Mouse (Mus musculus): ENCODE data around the gene Kcnq4. TPM values are rescaled to one million over a fixed set of nuclear protein-coding genes. Genes with fewer than 3 reads are reported as not detected.
A peak's percentile ranks its signal among the peaks of the same experiment; 100 is the strongest.

The Kcnq4 gene
- polyA plus RNA-seq (2015; fragmentation: Nextera tagmentation; extraction: Ambion mirVana): 0.32 and 0.34 TPM in 2 replicates

DNA sequence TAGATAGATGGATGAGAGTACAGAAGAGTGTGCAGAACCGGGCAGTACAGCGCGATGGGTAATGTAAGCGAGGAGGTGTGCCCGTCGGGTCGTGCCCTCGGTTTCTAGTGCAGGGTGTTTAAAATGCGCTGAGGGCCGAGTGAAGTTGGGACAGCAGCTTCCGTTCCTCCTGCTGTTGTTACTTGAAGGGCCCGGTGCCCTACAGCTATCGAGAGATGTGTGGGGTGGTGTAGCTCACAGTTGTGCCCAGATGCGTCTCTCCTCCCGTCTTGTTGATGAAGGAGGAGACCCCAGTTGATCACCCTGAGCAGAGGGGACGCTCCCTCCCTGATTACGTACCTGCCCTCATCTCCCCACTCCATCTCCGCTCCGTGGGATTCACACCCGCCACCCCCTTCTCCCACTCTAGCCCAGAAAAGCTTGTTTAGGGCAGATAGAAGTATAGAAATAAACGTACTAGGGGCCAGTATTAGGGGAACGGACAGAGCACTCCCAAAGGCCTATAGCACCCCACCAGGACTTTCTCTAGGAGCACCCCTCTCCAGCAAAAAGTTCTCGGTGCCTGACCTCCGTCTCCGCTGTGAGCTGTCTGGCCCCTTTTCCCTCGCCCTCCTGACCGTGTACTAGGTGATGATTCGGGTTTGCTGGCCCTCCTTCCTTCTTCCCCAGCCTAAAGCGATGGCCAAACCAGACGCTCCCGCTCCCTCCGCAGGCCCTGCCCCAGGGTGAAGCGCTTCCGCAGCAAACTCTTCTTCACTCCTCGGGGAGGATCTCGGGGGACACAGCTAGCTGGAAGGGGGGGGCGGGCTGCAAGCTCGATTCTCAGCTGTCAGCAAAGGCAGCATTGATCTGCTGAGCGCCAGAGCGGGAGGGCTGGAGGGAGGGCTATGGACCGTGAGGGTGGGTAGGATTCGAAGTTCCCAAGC, at the start of gene Kcnq4:
Gene Kcnq4, minus strand, starts transcription at position 672 of the 926 bp plus-strand sequence.
- no peak for DNase-seq (ENCODE audit: low spot score)

DNA sequence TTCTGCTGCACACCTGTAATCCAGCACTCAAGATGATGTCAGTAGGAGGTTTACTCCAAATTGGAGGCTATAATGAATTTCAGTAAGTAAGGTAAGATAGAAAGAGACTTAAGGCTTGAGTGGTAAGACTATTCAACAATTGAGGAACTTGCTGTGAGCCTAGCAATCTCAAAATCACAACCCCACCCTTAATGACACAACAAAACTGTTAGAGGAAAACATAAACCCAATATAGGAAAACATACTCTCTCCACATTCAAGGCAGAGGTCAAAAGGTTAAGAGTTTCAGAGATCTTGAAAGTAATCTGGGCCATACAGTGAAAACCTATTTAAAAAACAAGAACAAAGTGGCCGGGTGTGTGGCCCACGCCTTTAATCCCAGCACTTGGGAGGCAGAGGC, 48.3 kb upstream of the Kcnq4 start:
- no peak for DNase-seq (ENCODE audit: low spot score)

DNA sequence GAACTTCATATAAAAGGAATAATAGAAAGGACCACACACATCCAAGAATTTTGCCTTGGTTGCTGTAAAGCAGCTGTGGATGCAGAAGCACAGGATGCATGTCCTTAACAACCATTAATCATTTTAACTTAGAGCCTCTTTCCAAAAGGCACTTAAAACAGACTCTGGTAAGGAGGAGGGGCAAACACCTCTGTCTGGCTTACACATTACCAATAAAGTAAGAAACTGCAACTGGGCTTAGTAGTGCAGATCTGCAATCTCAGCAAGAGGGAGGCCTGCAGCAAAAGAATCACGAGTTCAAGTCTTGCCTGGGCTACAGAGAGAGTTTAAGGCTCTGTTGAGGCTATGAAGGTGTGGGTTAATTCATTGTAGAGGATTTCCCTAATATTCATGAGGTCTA, 47.2 kb upstream of the Kcnq4 start:
- DNase-seq (ENCODE audit: low spot score): no peak

DNA sequence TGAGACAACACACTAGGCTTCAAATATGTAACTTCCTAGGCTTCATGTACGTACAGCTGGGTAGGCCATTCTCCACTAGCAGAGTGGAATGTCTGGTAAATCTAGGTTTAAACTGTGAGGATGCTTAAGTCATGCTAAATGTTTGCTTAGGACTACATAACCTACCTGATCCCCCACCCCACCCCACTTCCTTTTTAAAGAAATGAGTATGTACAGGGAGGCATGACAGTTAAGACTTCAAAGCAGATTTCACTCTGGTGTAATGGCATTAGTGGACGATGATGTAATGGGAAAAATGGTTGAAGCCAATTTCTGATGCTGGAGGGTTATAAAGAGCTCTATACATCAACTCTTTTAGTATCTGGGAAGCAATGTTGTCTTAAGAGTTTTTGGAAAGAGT, 44.5 kb upstream of the Kcnq4 start:
- no peak for DNase-seq (ENCODE audit: low spot score)

DNA sequence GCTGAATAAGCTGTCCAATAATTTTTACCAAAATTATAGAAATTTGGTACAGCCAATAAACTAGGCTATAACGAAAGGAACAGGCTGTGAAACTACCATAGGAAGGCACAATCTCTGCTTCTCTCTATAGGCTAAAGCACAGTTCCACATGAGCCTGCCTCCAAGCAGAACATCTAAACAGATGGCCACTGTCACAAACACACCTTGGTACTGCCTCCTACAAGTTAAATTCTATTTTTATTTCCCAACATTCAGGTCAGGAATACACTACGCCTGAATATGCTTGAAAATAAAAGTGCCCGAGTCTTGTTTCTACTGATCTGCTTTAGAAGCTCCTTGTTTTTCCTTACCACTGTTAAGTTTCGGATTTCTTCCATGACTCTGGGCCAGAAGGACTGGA, 41.6 kb upstream of the Kcnq4 start:
- DNase-seq (ENCODE audit: low spot score): no peak

DNA sequence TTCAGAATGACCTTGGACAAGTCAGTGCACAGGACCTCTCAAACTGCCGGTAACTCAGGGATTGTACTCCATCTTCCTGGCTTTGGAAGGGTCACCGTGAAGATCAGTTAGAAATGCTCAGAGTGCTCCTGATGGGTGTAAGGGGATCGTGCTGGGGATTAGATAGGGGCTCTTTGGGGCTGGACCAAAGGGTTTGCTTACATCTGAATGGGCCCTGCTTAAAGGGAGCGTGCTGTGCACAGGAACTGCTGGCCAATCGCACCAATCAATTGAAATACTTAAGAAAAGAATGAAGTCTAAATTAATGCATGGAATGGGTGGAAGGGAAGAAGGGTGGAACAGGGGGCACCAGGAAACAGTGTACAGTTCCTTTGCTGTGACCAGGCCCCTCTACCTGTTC, 7.4 kb upstream of the Kcnq4 start:
- DNase-seq (ENCODE audit: low spot score): no peak

DNA sequence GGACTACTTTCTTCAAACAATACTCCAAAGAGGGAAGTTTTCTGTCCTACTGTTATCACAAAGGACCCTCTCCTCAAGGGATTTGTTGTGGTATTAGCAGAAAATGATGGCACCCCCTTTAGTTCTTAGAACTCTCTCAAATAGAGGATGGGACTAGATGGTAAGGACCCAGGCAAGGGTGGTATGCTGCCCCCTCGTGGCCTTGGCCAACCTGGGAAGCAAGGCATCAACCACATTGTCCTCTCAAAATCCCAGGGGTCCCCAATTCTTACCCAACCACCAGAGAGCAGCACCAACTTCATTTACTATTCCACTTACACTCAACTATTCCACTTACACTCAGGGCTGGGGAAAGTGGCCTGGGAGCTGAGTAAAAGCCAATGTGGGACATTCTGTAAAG, 6.9 kb upstream of the Kcnq4 start:
- DNase-seq (ENCODE audit: low spot score): peak; percentile 74

DNA sequence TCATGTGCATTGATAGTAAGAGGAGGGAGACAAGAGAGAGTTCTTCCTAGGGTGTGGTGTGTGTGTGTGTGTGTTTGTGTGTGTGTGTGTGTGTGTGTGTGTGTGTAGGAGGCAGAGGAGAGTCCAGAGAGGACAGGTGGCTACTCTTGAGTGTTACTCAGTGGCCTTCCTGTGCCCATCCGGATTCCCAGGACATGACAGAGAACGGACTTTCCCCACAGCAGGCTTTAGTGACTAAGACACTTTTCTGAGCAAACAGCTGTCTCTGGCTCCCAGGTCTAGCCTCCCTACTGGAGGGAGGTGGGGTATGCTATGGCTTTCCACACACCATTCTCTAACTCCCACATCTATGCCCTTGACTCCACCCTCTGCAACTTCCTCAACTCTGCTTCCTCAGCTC, 1.2 kb upstream of the Kcnq4 start:
- no peak for DNase-seq (ENCODE audit: low spot score)

DNA sequence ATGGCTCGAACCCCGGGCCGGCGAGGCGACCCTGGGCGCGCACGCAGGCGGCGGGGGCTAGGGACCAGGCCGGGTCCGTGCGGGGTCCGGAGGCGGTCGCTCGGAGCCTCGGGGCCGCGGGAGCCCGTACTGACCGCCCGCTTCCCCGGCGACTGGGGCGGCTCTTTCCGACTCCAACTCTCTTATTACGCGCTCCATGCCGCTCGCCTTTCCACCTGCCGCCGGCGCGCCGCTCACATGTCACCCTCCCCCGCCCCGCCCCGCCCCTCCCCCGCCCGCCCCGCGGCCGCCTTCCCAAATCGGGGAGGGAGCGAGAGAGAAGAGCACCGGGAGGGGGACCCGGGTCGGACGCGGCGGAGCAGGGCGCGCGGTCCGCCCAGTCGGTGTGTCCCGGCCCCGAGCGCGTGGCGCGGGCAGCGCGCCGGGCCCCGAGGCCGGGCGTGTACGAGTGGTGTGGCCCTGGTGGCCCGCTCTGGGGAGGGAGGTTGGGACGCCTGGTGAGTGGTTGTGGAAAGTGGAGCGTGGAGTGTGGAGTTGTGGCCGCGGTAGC, 1.1 kb downstream of the Kcnq4 start:
- no peak for DNase-seq (ENCODE audit: low spot score)

DNA sequence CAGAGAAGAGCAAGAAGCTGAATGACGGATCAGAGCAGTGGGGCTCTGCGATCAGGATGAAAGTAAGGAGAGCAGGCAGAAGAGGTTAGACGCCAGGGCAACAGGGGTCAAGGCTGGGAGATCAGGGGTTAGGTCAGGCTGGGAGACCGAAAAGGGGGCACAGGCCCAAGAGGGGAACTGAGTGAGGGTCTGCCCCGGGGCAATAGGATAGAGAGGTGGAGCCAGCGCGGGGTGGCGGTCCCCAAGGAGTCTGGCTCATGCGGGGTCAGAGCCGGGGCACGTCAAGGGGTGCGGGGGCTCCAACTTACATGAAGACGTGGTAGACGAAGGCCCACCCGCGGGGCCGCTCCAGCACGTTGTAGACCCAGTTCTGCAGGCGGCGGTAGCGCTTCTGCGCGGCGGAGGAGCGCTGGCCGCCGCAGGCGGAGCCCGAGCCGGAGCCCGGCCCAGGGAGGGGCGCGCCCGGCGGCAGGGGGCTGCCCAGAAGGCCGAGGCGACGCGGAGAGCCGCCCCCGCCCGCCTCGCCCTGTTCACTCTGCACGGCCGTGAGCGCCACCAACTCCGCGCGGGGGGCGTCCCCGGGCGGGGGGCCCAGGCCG, 1.8 kb downstream of the Kcnq4 start:
- DNase-seq (ENCODE audit: low spot score): no peak

DNA sequence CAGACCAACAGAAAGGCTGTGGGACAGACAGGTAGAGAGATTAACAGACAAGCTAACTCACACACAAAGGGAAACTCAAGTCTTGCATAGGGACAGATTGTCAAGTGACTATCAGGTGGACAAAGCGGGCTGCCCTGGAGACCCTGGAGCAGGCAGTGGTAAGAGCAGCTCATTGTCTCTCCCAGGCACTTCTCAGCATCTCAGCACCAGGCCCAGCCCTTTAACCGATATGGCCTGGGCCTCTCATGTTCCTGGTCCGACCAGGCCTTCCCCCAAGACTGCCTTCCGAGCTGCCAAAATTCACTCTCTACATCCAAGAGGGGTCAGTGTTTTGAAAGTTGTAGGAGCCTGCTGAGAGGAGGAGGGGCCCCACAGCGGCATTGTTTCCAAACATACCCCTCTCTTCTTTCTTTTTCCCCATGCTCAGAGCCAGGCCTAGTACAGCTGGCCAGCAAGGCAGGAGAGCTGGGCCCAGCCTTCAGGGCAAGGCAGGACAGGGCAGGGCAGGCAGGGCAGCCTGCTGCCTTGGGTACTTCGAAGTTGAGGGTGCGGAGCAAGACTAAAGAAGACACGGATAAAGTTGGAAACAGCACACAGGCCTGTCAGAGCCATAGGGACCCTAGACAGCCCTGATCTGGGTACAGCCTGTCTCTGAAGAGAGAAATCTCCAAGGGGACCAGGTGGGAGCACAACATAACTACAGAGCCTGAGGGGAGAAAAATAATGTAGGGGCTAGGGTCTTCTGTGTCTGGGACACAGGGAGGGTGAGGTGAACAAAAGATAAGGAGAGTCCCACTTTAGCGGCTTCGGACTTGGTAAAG, 2.5 kb downstream of the Kcnq4 start:
- no peak for DNase-seq (ENCODE audit: low spot score)

DNA sequence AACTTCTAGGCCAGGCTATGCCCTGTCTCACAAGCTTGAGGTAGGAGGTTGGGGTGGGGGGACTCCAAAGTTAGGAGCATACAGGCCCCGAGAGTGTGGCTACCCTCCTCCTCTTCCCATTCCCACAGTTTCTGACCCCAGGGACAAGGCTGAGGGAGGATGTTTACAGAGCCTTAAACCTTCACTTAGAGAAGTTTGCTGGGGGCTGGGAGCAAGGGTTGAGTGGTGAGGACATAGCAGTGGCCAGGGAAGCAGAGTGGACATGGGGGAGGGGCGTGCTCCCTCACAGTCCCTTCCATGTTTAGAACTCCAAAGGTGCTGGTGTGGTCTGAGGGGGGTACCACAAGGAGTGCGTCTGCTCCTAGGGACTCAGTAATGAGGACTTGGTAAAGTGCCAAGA, 4.8 kb downstream of the Kcnq4 start:
- no peak for DNase-seq (ENCODE audit: low spot score)

DNA sequence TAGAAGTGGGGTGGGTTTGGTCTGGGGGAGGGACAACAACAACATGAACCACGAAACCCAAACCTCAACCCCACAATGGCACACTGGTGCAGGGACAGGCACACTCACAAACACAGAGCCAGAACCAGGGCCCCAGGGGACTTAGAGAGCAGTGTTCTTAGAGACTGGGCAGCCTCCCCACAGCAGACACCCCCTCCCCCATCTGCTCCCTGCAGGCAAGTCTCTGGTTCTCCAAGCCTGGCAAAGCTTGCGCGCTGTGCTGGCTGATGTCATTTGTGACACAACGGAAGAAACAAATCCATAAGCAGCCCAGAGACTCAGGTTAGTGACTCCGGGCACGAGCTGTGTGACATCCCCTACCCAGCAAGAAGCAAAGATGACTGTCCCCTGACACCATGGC, 7.1 kb downstream of the Kcnq4 start:
- no peak for DNase-seq (ENCODE audit: low spot score)

DNA sequence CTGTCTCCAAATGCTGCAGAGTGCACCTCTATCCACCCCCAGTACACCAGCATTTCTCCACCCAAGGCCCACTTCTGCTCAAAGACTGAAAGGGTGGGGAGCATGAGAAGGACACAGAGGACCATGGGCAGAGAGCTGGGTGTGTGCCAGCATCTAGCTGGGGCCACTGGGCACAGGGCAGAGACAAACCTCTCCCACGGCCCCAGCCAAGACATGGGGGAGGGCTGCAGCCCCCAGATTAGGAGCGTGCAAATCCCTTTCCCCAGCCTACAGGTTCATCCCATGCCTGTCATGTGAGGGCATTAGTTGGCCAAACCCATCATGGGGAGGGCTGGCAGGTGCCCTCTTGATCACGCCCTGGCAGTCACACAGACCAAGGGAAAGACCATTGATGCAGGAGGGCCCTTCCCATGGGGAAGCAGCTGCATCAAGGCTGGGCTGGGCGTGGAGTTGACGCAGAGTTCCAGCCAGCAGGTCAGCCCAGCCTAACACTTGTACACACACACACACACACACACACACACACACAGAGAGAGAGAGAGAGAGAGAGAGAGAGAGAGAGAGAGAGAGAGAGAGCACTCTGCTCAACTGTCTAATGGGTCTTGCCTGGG, 14.3 kb downstream of the Kcnq4 start:
- DNase-seq (ENCODE audit: low spot score): no peak

DNA sequence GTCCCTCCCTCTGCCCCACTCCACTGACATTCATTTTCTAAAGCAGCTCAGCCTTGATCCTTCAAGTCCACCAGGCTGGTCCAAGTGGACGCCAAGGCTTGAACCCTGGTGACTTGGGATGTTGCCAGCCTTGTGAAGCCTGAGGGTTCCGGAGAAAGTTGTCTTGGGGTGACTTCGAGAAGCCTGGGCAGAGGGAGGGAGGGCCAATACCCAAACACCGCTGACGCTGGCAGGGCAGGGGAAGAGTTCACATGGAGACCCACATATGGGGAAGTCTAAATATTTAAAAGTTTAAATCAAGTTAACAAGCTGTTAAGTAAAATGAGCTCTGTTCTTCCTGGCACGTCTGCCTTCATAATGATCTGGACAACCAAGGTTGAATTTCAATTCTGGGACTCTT, 15.7 kb downstream of the Kcnq4 start:
- no peak for DNase-seq (ENCODE audit: low spot score)

DNA sequence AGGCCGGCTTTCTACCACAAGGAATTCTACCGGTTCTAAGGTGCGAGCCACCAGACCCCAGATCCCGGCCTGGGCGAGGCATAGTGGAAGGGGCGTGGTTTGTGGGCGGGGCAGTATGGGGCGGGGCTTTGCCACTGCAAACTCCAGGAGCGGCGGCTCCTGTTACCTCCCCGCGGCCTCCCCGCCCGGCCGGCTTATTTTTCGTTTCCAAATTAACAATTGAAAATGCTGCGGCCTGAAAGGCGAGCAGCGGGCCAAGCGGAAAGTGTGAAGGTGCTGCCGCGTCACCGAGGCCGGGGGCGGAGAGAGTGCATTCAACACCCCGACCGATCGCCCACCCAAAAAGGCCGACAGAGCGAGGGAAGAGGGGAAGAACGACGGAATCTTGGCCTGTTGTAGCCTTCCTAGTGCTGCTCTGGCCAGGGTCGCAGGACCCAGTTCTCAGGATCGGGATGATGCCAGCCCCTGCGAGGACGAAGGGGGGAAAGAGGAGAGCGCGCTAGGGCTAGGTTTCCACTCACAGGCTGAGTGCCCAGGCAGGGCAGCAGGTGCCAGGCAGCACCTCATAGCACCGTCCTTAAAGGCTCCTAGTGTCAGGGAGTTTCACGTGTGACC, 17.3 kb downstream of the Kcnq4 start:
- DNase-seq (ENCODE audit: low spot score): peak; percentile 67

DNA sequence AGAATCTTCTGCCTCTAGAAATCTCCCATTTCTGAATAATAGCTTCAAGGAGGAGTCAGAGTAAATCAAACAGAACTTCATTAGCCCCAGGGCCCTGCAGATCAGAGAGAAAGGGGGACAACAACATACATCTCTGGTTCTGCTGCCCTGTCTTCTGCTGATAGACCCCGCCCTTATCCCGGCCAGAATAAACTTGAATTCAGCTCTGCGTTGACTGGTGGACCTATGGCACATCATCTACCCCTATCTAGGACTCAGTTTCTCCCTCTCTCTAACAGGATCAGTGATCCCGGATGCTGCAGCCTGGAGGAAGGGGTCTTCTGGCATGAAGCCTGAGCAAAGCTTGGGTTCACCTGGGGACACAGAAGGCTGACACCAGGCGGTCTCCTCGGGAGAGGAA, 17.8 kb downstream of the Kcnq4 start:
- DNase-seq (ENCODE audit: low spot score): no peak

DNA sequence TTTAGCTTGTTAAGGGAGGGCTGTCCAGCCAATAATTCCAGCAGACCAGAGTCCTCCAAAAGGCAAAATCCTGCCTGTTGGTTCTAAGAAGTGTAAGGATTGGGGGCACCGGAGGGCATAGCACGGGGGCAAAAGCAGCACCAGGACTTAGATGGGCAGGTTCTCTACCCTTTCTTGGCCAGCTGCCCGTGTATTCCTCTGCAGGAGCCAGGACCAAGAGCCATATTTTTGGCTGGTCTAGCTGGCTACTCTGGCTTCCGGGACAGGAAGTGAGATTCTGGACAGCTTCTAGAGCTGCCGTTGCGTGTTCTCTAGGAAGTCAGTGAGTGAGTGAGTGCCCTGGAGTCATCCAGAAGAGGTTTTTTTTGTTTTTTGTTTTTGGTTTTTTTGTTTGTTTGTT, 18.3 kb downstream of the Kcnq4 start:
- no peak for DNase-seq (ENCODE audit: low spot score)

DNA sequence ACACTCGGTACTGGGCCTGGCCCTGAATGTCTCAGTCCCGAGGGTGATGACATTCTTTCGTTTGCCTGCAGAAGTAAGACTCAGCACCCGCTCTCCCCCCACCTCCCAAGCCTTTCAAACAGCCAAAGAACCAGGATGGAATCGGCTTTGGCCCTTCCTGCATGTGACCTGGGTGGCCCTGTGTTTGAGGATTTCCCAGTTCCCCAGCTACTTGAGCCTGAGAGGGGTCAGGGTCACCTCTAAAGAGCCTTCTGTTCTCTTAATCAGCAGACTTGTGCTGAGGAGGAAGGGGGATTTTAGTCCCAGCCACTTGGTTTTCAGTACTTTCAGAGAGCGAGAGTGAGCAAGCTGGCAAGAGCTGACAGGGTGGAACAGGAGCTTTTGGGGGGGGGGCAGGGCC, 19.0 kb downstream of the Kcnq4 start:
- DNase-seq (ENCODE audit: low spot score): no peak

DNA sequence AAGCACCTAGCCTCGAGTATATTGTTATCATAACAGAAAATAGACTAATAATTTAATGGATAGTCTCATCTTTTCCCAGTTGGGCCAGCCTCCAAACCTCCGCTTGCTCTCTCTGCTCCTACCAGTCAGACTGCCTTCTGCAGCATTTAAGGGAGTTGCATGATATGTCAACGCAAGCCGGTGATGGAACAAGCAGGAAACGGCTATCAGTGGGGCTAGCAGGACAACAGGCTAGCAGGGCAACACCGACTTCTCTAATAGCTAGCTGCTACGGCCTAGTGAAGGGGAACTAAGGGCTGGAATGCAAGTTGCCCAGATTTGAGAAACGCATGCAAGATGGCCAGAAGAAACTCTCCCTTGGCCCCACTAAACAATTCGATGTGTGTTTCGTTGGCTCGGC, 20.6 kb downstream of the Kcnq4 start:
- no peak for DNase-seq (ENCODE audit: low spot score)

DNA sequence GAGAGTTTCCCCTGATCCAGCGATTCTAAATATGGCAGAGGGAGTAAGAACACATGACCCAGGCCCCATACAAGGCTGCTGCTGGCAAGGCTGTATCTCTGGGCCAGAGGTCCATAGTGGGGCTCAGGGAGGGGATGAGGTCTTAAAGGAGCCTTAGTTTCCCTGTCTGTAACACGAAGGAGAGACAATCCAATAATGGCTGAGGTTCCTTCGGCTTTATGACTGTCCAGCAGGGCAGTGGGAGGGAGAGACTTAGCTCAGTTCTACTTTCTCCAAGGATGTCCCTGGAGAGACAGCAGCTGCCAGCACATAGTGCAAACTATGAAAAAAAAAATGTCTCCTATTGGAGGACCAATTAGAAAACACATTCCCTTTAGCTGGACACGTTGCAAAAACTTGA, 22.2 kb downstream of the Kcnq4 start:
- no peak for DNase-seq (ENCODE audit: low spot score)

Measured in thymus, postnatal 0 days (tissue).